Mouse (Mus musculus) bone marrow, adult 2 months (tissue): Measurements from ENCODE around the gene Nxn. TPM values are rescaled to one million over a fixed set of nuclear protein-coding genes. Genes with fewer than 3 reads are reported as not detected.

ENCODE experiments used
- H3K27ac ChIP-seq: fragments of 200-500 bp; 2 replicates; pipeline ENCODE4 v1.5.1; 2012; ENCODE audit warnings: low read depth, mild to moderate bottlenecking, control low read depth, inconsistent platforms, low read length; ENCODE audit not compliant: control insufficient read depth, poor library complexity, insufficient read depth
- H3K4me1 ChIP-seq: fragments of 200-500 bp; 2 replicates; pipeline ENCODE4 v1.6.1; 2011; ENCODE audit warnings: low read length; ENCODE audit not compliant: control insufficient read depth, insufficient read depth
- H3K4me3 ChIP-seq: fragments of 200-500 bp; replicated peaks from 2 replicates; pipeline ENCODE3; 2011; ENCODE audit warnings: mild to moderate bottlenecking, low read depth, low read length, control low read depth; ENCODE audit not compliant: control insufficient read depth
- CTCF ChIP-seq: fragments of 200-500 bp; IDR thresholded peaks from 2 replicates; pipeline ENCODE4 v1.5.1; 2011; ENCODE audit warnings: low read length, control low read depth; ENCODE audit not compliant: control insufficient read depth, insufficient read depth
- POLR2A ChIP-seq: fragments of 200-500 bp; IDR thresholded peaks from 2 replicates; pipeline ENCODE4 v1.6.1; 2011; ENCODE audit warnings: low read depth, mild to moderate bottlenecking, control low read depth, low read length, borderline replicate concordance; ENCODE audit not compliant: control insufficient read depth
- WGBS: fragments of 180-500 bp; shearing (Covaris S2); methylation state at CpG from one replicate; pipeline ENCODE4 v1.1.7; 2018; 5-methylcytosine and 5-hydroxymethylcytosine counted together
- polyA plus RNA-seq: library from polyadenylated mRNA; stranded (reverse); fragments of >200 nt; gene quantifications from 2 replicates; pipeline ENCODE4 v1.2.4, GENCODE M21; 2011; ENCODE audit warnings: low replicate concordance; ENCODE audit not compliant: missing spikeins, insufficient read depth, insufficient read length

Nxn gene
- polyA plus RNA-seq, 1 experiment: 14.4 TPM

- Histone ChIP-seq H3K27ac (no peak overlapping the region), H3K4me3 (no peak overlapping the region), H3K4me1 (no peaks in the 10 kb centered on the region; the same call in 1 of the 2 replicates)
- no peak for TF ChIP-seq POLR2A
- TF ChIP-seq CTCF: no peak
- 70% methylated on average over 15 of the region's 15 CpGs for WGBS
Observed at GRCm38 (mm10) chr11:76366720-76367119, 32.2 kb downstream of the Nxn start.

- TF ChIP-seq POLR2A: no peak
- no peak for TF ChIP-seq CTCF
- Histone ChIP-seq H3K4me1 (no peaks in the 10 kb centered on the region), H3K4me3 (no peak overlapping the region), H3K27ac (no peak overlapping the region)
- 79% methylated on average over 5 of the region's 5 CpGs for WGBS
Observed at GRCm38 (mm10) chr11:76364038-76364437, 34.9 kb downstream of the Nxn start.

GRCm38 (mm10) chr11:76363636-76364035 is 35.3 kb downstream of the Nxn start:
- Histone ChIP-seq H3K4me3 (no peak overlapping the region), H3K4me1 (no peaks in the 10 kb centered on the region), H3K27ac (no peak overlapping the region)
- 81% methylated on average over 9 of the region's 9 CpGs for WGBS
- TF ChIP-seq POLR2A (no peak), CTCF (no peak)

- no peak for TF ChIP-seq POLR2A
- TF ChIP-seq CTCF: no peak
- WGBS: 82% methylated on average over 6 of the region's 6 CpGs
- Histone ChIP-seq H3K4me3 (no peak overlapping the region), H3K4me1 (no peaks in the 10 kb centered on the region), H3K27ac (no peak overlapping the region)
Observed at GRCm38 (mm10) chr11:76363178-76363577, 35.8 kb downstream of the Nxn start.

GRCm38 (mm10) chr11:76361422-76361821 is 37.5 kb downstream of the Nxn start:
- Histone ChIP-seq H3K27ac (no peak overlapping the region), H3K4me1 (no peaks in the 10 kb centered on the region), H3K4me3 (no peak overlapping the region)
- TF ChIP-seq CTCF (no peak), POLR2A (no peak)
- 62% methylated on average over 4 of the region's 4 CpGs for WGBS

GRCm38 (mm10) chr11:76360255-76360654 is 38.7 kb downstream of the Nxn start:
- Histone ChIP-seq H3K27ac (no peak overlapping the region), H3K4me1 (no peaks in the 10 kb centered on the region), H3K4me3 (no peak overlapping the region)
- 86% methylated on average over 6 of the region's 6 CpGs for WGBS
- no peak for TF ChIP-seq CTCF
- no peak for TF ChIP-seq POLR2A

- 86% methylated on average over 14 of the region's 14 CpGs for WGBS
- H3K27ac ChIP-seq: no peak overlapping the region
- TF ChIP-seq CTCF: no peak
- TF ChIP-seq POLR2A: no peak
- H3K4me3 ChIP-seq: no peak overlapping the region
- no peaks in the 10 kb centered on the region for H3K4me1 ChIP-seq
Observed at GRCm38 (mm10) chr11:76358628-76359320, 40.2 kb downstream of the Nxn start.

- no peaks in the 10 kb centered on the region for H3K4me1 ChIP-seq
- WGBS: 86% methylated on average over 12 of the region's 12 CpGs
- H3K27ac ChIP-seq: no peak overlapping the region
- no peak overlapping the region for H3K4me3 ChIP-seq
- no peak for TF ChIP-seq POLR2A
Observed at GRCm38 (mm10) chr11:76357464-76357863, 41.5 kb downstream of the Nxn start.

GRCm38 (mm10) chr11:76356091-76356490 is 42.8 kb downstream of the Nxn start:
- TF ChIP-seq POLR2A: no peak
- WGBS: 83% methylated on average over 11 of the region's 11 CpGs
- Histone ChIP-seq H3K4me3 (no peak overlapping the region), H3K4me1 (no peaks in the 10 kb centered on the region), H3K27ac (no peak overlapping the region)
